Mouse (Mus musculus) testis, postnatal 14 days (tissue): Measurements from ENCODE around the gene Gm49358.

Experiments
- DNase-seq: peaks from one replicate; pipeline ENCODE4 v3.0.0; 2021; ENCODE audit warnings: low spot score

The Gm49358 gene

GRCm38 (mm10) chr10:86872591-86872990 is 108.8 kb downstream of the Gm49358 start:
- no peak for DNase-seq

- no peak for DNase-seq
These were observed 114.9 kb downstream of the Gm49358 start for GRCm38 (mm10) chr10:86878721-86879120.

GRCm38 (mm10) chr10:86880071-86880806 is 116.5 kb downstream of the Gm49358 start:
- no peak for DNase-seq

GRCm38 (mm10) chr10:86881448-86881847 is 117.7 kb downstream of the Gm49358 start:
- no peak for DNase-seq
